20 mouse cellular contexts compared by ENCODE assay signal in genomic region chrX:133650379-133650778, GRCm38 (mm10).
"Had no signal": no experiment of that assay in that cellular context is flagged by ENCODE, and none has a peak within 500 bp of the region (broad histone marks: within the 10 kb centered on the region; RNA-seq: fewer than 3 reads in every experiment).

No protein-coding gene starts in this region.

- DNase-seq: lung, adult 18-20 months; lung, embryonic 14.5 days; lung, postnatal 10 days; lung, postnatal 4 days; midbrain, embryonic 14.5 days; retina, postnatal 1 day; right cerebral cortex, adult 18-20 months; right cerebral cortex, postnatal 25 days; right cerebral cortex, postnatal 4 days; thymus, adult 18-20 months; thymus, postnatal 14 days; thymus, postnatal 36 days had no signal

- H3K4me3 ChIP-seq: midbrain, embryonic 10.5 days; midbrain, embryonic 12.5 days; myocyte; neural tube, embryonic 13.5 days; neural tube, embryonic 15.5 days; stomach, embryonic 15.5 days had no signal

- H3K9ac ChIP-seq: lung, embryonic 14.5 days; midbrain, embryonic 12.5 days; neural tube, embryonic 13.5 days; neural tube, embryonic 15.5 days; stomach, embryonic 15.5 days had no signal

- ATAC-seq: midbrain, embryonic 16.5 days had no signal

- H3K36me3 ChIP-seq: midbrain, embryonic 10.5 days; midbrain, embryonic 12.5 days; neural tube, embryonic 13.5 days; neural tube, embryonic 15.5 days; stomach, embryonic 15.5 days had no signal

- H3K4me2 ChIP-seq: lung, embryonic 14.5 days; midbrain, embryonic 12.5 days; neural tube, embryonic 13.5 days; neural tube, embryonic 15.5 days; stomach, embryonic 15.5 days had no signal

- H3K27me3 ChIP-seq: neural tube, embryonic 13.5 days; neural tube, embryonic 15.5 days; stomach, embryonic 15.5 days had no signal

- H3K27ac ChIP-seq: midbrain, embryonic 10.5 days; midbrain, embryonic 12.5 days; neural tube, embryonic 13.5 days; neural tube, embryonic 15.5 days; stomach, embryonic 15.5 days; stomach, postnatal 0 days had no signal

- H3K9me3 ChIP-seq: midbrain, embryonic 10.5 days; midbrain, embryonic 12.5 days; neural tube, embryonic 13.5 days; neural tube, embryonic 15.5 days; stomach, embryonic 15.5 days had no signal

- H3K4me1 ChIP-seq: midbrain, embryonic 10.5 days; midbrain, embryonic 12.5 days; neural tube, embryonic 13.5 days; neural tube, embryonic 15.5 days; stomach, embryonic 15.5 days had no signal
